Mouse (Mus musculus) adrenal gland, adult 8-10 months (tissue): Measurements from ENCODE around the gene Lrrc74a. TPM values are rescaled to one million over a fixed set of nuclear protein-coding genes. Genes with fewer than 3 reads are reported as not detected.
A peak's percentile ranks its signal among the peaks of the same experiment; 100 is the strongest.

Source experiments
- DNase-seq: peaks from one replicate; pipeline ENCODE4 v3.0.0; 2022
- total RNA-seq, 4 experiments: library from RNA; stranded (reverse); gene quantifications; 2 replicates each; pipeline ENCODE4 v1.2.4; 2022

The Lrrc74a gene
- total RNA-seq, 4 experiments from 2014 or later, result not detected

DNA sequence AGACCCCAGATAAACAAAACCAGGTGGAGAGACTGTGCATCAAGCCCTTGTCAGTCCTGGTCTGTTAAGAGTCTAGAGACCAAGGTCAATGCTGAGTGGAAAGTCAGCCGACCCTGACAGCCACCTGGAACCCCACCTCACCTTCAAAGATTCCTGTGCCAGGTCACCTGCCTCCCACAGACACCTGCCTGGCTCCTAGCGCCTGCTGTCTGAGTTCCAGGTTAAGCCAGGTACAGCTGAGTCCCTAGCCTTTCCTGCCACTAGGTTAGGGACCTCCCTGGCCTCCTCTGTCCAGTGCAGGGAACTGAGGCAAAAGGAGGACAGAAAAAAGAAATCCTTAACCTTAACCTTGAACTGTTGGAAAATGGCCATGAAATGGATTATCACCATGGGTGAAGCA is 70.7 kb downstream of the Lrrc74a start:
- DNase-seq, result no peak

GRCm38 (mm10) chr12:86805315-86805714 is 71.1 kb downstream of the Lrrc74a start:
- DNase-seq, result no peak

- no peak for DNase-seq
Observed at GRCm38 (mm10) chr12:86806031-86806922, 72.1 kb downstream of the Lrrc74a start.

DNA sequence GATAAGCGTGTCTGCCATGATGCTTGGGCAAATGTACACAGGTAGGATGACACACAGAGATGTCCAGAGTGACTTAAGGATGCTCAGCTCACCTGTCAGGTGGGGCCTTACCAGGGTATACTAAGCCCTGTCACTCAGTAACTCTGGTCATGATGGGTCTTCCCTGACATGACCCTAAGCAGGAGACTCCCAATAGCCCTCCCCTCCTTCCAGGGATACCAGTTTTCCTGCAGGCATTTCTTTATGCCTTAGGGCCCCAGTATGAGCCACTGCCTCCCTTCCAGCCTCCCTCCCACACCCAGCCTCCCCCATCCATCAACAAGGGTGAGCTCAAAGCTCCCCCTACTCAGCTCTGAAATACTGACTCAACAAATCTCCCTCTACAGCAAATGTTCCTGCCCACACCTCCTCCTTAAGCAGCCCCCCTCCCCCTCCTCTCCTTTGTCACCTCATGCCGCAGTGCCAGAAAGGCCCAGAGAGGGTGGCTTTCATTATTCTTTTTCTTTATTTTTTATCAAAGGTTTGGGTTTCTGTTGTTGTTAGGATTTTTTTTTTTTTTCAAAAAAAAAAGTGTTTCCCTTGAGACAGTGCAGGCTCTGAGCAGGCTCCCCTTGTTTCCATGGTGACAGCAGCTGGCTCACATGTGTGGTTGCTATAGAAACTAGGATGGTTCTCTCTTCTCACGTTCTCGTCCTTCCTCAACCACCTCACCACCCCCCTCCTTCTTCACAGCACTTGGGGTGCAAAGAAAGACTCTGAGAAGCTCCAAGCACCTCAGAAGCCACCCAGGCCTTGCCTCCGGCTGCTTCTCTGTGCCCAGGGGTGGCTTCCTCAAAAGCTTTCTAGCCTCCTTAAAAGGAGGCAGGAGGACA is 73.0 kb downstream of the Lrrc74a start:
- no peak for DNase-seq

DNA sequence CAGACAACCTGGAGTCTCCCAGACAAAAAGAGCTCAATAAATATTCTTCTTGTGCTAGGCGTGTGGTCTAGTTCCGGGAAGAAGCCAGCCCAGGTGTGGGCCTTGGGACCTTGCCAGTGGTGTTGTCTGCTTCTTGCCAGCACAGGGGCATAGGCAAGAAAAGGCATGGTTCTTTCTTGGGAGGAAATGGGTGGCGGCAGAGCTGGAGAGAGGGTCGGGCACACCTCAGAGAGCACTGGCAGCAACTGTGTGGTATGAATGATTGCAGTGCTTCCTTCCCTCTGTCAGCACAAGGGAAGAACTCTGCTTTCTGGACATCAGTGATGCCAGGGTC is 73.6 kb downstream of the Lrrc74a start:
- no peak for DNase-seq

GRCm38 (mm10) chr12:86808856-86809255 is 74.7 kb downstream of the Lrrc74a start:
- peak; percentile 65 for DNase-seq

DNA sequence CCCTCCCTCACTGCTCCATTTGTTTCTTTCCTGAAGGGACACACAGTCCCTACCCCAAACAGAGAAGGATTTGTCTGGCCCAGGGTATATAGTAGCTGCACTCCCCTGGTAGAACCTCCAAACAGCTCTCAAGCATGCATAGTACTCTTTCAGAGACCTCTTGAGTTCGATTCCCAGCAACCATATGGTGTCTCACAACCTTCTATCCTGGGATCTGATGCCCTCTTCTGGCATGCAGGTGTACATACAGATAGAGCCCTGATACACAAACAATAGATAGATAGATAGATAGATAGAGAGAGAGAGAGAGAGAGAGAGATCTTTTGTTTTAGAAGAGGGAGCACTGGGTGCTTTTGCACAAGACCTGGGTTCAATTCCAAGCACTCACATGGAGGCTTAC is 75.9 kb downstream of the Lrrc74a start:
- DNase-seq, result no peak

GRCm38 (mm10) chr12:86810725-86811444 is 76.7 kb downstream of the Lrrc74a start:
- DNase-seq, result peak; percentile 82

- DNase-seq, result no peak
Observed at GRCm38 (mm10) chr12:86812782-86813181, 78.6 kb downstream of the Lrrc74a start.

Other genes starting within 250 kb of the Lrrc74a start
- gene Vash1, start 55.7 kb upstream of the Lrrc74a start, total RNA-seq, result 1 to 10 TPM; 2.4 to 5.8 (median 3.9) TPM
- 1 to 10 TPM; 2.7 to 6.6 (median 4.6) TPM for gene Angel1, start 7.9 kb upstream of the Lrrc74a start, total RNA-seq
- gene Irf2bpl, start 150.4 kb downstream of the Lrrc74a start, total RNA-seq, result 10 to 100 TPM; 69.8 to 92.2 (median 82.8) TPM
- 10 to 100 TPM; 25.4 to 43.9 (median 32.1) TPM for gene Cipc, start 212.7 kb downstream of the Lrrc74a start, total RNA-seq